Comparison of ENCODE assay signal across 16 mouse cellular contexts in genomic region chr17:45893094-45893493, GRCm38 (mm10).
DNase-seq lines count a peak whose midpoint lies in the region; ATAC-seq and TF ChIP-seq lines count a peak whose summit lies in the region.
"Had no signal": no experiment of that assay in that cellular context is flagged by ENCODE, and none has a peak within 500 bp of the region (broad histone marks: within the 10 kb centered on the region; RNA-seq: fewer than 3 reads in every experiment).

No protein-coding gene starts in this region.

- H3K9me3 ChIP-seq in hindbrain, postnatal 0 days (ENCODE audit: low read length): no peaks in the 10 kb centered on the region
- H3K9me3 ChIP-seq in hindbrain, embryonic 10.5 days: no peaks in the 10 kb centered on the region
- H3K9me3 ChIP-seq in embryonic facial prominence, embryonic 15.5 days (replicated peaks): no peaks in the 10 kb centered on the region
- no peaks in the 10 kb centered on the region for H3K9me3 ChIP-seq in heart, embryonic 12.5 days (replicated peaks)
- H3K9me3 ChIP-seq: midbrain, embryonic 15.5 days had no signal

- H3K36me3 ChIP-seq in hindbrain, postnatal 0 days (ENCODE audit: insufficient read depth, low read length): no peaks in the 10 kb centered on the region
- H3K36me3 ChIP-seq in hindbrain, embryonic 10.5 days: no peaks in the 10 kb centered on the region
- no peaks in the 10 kb centered on the region for H3K36me3 ChIP-seq in embryonic facial prominence, embryonic 15.5 days
- no peaks in the 10 kb centered on the region for H3K36me3 ChIP-seq in heart, embryonic 12.5 days
- H3K36me3 ChIP-seq: midbrain, embryonic 15.5 days had no signal

- H3K27me3 ChIP-seq in hindbrain, postnatal 0 days (ENCODE audit: insufficient read depth, low read length): no peaks in the 10 kb centered on the region
- peaks cover 11% of the 10 kb centered on the region for H3K27me3 ChIP-seq in hindbrain, embryonic 10.5 days (ENCODE audit: insufficient read depth, poor library complexity, severe bottlenecking)
- H3K27me3 ChIP-seq in embryonic facial prominence, embryonic 15.5 days: no peaks in the 10 kb centered on the region
- H3K27me3 ChIP-seq in heart, embryonic 12.5 days (replicated peaks): no peaks in the 10 kb centered on the region; the same call in 1 of the 2 replicates
- H3K27me3 ChIP-seq: midbrain, embryonic 15.5 days had no signal

- peaks cover 11% of the 10 kb centered on the region; the same call in 1 of the 2 replicates for H3K4me1 ChIP-seq in hindbrain, postnatal 0 days (ENCODE audit: insufficient read depth, low read length)
- H3K4me1 ChIP-seq in hindbrain, embryonic 10.5 days (replicated peaks): peaks cover 33% of the 10 kb centered on the region
- H3K4me1 ChIP-seq in embryonic facial prominence, embryonic 15.5 days: peaks cover 50% of the 10 kb centered on the region
- H3K4me1 ChIP-seq in heart, embryonic 12.5 days (replicated peaks): peaks cover 14% of the 10 kb centered on the region

- H3K27ac ChIP-seq in hindbrain, postnatal 0 days: no peak overlapping the region
- no peak overlapping the region for H3K27ac ChIP-seq in hindbrain, embryonic 10.5 days
- H3K27ac ChIP-seq in embryonic facial prominence, embryonic 15.5 days (replicated peaks): peak overlapping the region; percentile 58
- no peak overlapping the region for H3K27ac ChIP-seq in heart, embryonic 12.5 days (ENCODE audit: poor library complexity, severe bottlenecking)
- H3K27ac ChIP-seq: midbrain, embryonic 15.5 days had no signal

- 39% methylated on average over 7 of the region's 7 CpGs for WGBS in hindbrain, postnatal 0 days
- 90% methylated on average over 7 of the region's 7 CpGs for WGBS in hindbrain, embryonic 10.5 days
- WGBS in embryonic facial prominence, embryonic 15.5 days: 44% methylated on average over 7 of the region's 7 CpGs
- 69% methylated on average over 7 of the region's 7 CpGs for WGBS in heart, embryonic 12.5 days

- peak; percentile 23; the same call in 1 of the 2 replicates for ATAC-seq in cerebellum, adult (ENCODE audit: insufficient number of reproducible peaks, low FRiP score, low TSS enrichment)
- ATAC-seq in hindbrain, postnatal 0 days: no peak
- ATAC-seq in embryonic facial prominence, embryonic 15.5 days (ENCODE audit: insufficient number of reproducible peaks, low FRiP score, low TSS enrichment, low read depth): no peak
- no peak for ATAC-seq in heart, embryonic 12.5 days (ENCODE audit: insufficient number of reproducible peaks, low FRiP score)
- ATAC-seq: forebrain, embryonic 16.5 days; midbrain, embryonic 15.5 days had no signal

- no peak for TF ChIP-seq CTCF in hindbrain, postnatal 0 days (IDR thresholded peaks at IDR 0.05; ENCODE audit: low read depth)

- no peak overlapping the region for H3K9ac ChIP-seq in hindbrain, postnatal 0 days (replicated peaks; ENCODE audit: low read length)
- no peak overlapping the region for H3K9ac ChIP-seq in embryonic facial prominence, embryonic 15.5 days
- no peak overlapping the region for H3K9ac ChIP-seq in heart, embryonic 12.5 days
- H3K9ac ChIP-seq: midbrain, embryonic 15.5 days had no signal

- no peak overlapping the region for H3K4me2 ChIP-seq in hindbrain, postnatal 0 days (ENCODE audit: low read depth, low read length)
- H3K4me2 ChIP-seq in embryonic facial prominence, embryonic 15.5 days (replicated peaks): no peak overlapping the region
- H3K4me2 ChIP-seq in heart, embryonic 12.5 days: no peak overlapping the region
- H3K4me2 ChIP-seq: midbrain, embryonic 15.5 days had no signal

- DNase-seq in cerebellum, postnatal 4 days (ENCODE audit: low spot score in 2 of 2): no peak
- peak; percentile 37 for DNase-seq in hindbrain, postnatal 0 days (ENCODE audit: low spot score)
- no peak for DNase-seq in hindbrain, embryonic 10.5 days (ENCODE audit: low spot score)
- DNase-seq in cerebellum, adult 8-10 months: peak; percentile 22
- no peak for DNase-seq in frontal cortex, postnatal 36 days (ENCODE audit: low spot score in 2 of 2)
- DNase-seq: heart, postnatal 36 days; kidney, adult 11 months; liver; lung, postnatal 14 days; thymus, postnatal 36 days had no signal

- no peak overlapping the region for H3K4me3 ChIP-seq in hindbrain, postnatal 0 days (ENCODE audit: low read length)
- H3K4me3 ChIP-seq in hindbrain, embryonic 10.5 days: no peak overlapping the region
- no peak overlapping the region for H3K4me3 ChIP-seq in embryonic facial prominence, embryonic 15.5 days (replicated peaks)
- no peak overlapping the region for H3K4me3 ChIP-seq in heart, embryonic 12.5 days
- H3K4me3 ChIP-seq: midbrain, embryonic 15.5 days; myocyte had no signal

Comparison
In these comparisons a context has a peak if more than half of its experiments do, and no peak if none do; other contexts are left out.
1. DNase-seq: peak in hindbrain, postnatal 0 days (single experiment) and cerebellum, adult 8-10 months (single experiment); none in cerebellum, postnatal 4 days (0 of 2), hindbrain, embryonic 10.5 days (single experiment) and frontal cortex, postnatal 36 days (0 of 2).